Mouse (Mus musculus) bone marrow macrophage, adult 2 months (primary cell): ENCODE results near the gene Gm17416.

Experiments
- CTCF ChIP-seq: IDR thresholded peaks from 2 replicates; pipeline ENCODE4 v1.5.1; 2012; ENCODE audit warnings: low read depth, mild to moderate bottlenecking, low read length, moderate library complexity
- POLR2A ChIP-seq: IDR thresholded peaks from 2 replicates; pipeline ENCODE4 v1.6.1; 2012; ENCODE audit warnings: mild to moderate bottlenecking, low read depth, low read length, borderline replicate concordance

- TF ChIP-seq CTCF (no peak), POLR2A (no peak)
Measured at GRCm38 (mm10) chr2:152600076-152600475, 30.9 kb downstream of the Gm17416 start.
